Mouse (Mus musculus): ENCODE measurements around the gene Acr.

- TF ChIP-seq CTCF (conservative IDR thresholded peaks at IDR 0.05; ENCODE audit: low read length) (no peak), POU5F1 (IDR thresholded peaks at IDR 0.05; ENCODE audit: borderline replicate concordance, low read length) (no peak)
These were observed 39.4 kb downstream of the Acr start for GRCm38 (mm10) chr15:89607480-89607879.
